Comparison of ENCODE assay signal across 9 mouse cellular contexts in the genomic region with DNA sequence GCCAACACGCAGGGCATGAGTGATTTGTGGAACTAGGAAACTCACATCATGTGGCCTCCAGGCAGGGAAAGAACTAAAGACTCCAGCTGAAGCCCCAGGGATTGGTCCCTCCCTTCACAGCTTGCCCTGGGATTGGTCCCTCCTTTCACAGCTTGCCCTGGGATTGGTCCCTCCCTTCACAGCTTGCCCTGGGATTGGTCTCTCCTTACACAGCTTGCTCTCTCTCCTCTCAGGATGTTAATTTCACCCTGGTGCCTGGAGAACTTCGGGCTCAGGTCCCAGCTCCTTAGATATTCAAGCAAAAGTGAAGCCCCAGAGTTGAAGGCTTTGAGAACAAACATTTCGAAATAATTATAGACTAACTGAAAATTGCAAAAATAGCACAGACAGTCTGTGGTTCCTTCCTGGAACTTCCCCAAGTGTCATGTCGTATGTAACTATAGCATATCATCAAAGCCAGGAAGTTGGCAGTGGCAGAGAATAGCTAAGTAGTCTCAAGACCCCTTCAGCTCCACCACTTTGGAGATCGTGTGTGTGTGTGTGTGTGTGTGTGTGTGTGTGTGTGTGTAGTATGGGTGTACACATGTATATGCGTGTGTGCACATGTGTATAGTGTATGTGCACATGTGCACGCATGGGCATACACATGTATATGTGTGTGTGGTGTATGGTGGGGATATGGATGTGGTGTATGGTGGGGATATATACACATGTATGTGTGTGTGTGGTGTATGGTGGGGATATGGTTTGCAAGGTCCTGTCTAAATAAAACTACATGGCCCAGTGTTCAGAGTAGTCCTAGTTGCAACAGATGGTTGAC. TPM values are rescaled to one million over a fixed set of nuclear protein-coding genes. Genes with fewer than 3 reads are reported as not detected.
A peak's percentile ranks its signal among the peaks of the same experiment; 100 is the strongest.
DNase-seq lines count a peak whose midpoint lies in the region; ATAC-seq and TF ChIP-seq lines count a peak whose summit lies in the region.
"Had no signal": no experiment of that assay in that cellular context is flagged by ENCODE, and none has a peak within 500 bp of the region (broad histone marks: within the 10 kb centered on the region; RNA-seq: fewer than 3 reads in every experiment).

No protein-coding gene starts in this region.

- TF ChIP-seq CTCF in forebrain, postnatal 0 days (IDR thresholded peaks at IDR 0.05; ENCODE audit: low read depth) = no peak
- TF ChIP-seq CTCF in layer of hippocampus, adult 2 months (conservative IDR thresholded peaks at IDR 0.05) = no peak

- no peaks in the 10 kb centered on the region for H3K36me3 ChIP-seq in forebrain, embryonic 14.5 days (ENCODE audit: control insufficient read depth, insufficient read depth, low read length)
- no peaks in the 10 kb centered on the region for H3K36me3 ChIP-seq in forebrain, embryonic 11.5 days (ENCODE audit: control insufficient read depth, insufficient read depth, low read length)
- H3K36me3 ChIP-seq in forebrain, postnatal 0 days (ENCODE audit: insufficient read depth) = no peaks in the 10 kb centered on the region
- no peaks in the 10 kb centered on the region for H3K36me3 ChIP-seq in lung, embryonic 16.5 days (ENCODE audit: control insufficient read depth, insufficient read depth, low read length)
- H3K36me3 ChIP-seq in stomach, embryonic 14.5 days (ENCODE audit: control insufficient read depth, insufficient read depth, low read length) = no peaks in the 10 kb centered on the region

- ATAC-seq in forebrain, embryonic 14.5 days = peak; percentile 68
- no peak for ATAC-seq in forebrain, embryonic 11.5 days (replicated peaks; ENCODE audit: low FRiP score)
- peak; percentile 99 for ATAC-seq in forebrain, postnatal 0 days
- peak; percentile 91 for ATAC-seq in lung, embryonic 16.5 days (ENCODE audit: low read depth)
- ATAC-seq in stomach, embryonic 14.5 days (ENCODE audit: insufficient number of reproducible peaks, insufficient read depth, low FRiP score, low read depth) = peak; percentile 53; the same call in 1 of the 2 replicates

- no peaks in the 10 kb centered on the region for H3K27me3 ChIP-seq in forebrain, embryonic 14.5 days (replicated peaks; ENCODE audit: control insufficient read depth, insufficient read depth, low read length)
- no peaks in the 10 kb centered on the region for H3K27me3 ChIP-seq in forebrain, embryonic 11.5 days (ENCODE audit: control insufficient read depth, insufficient read depth, low read length)
- H3K27me3 ChIP-seq in forebrain, postnatal 0 days (ENCODE audit: insufficient read depth, low read length) = no peaks in the 10 kb centered on the region
- H3K27me3 ChIP-seq in lung, embryonic 16.5 days (ENCODE audit: control insufficient read depth, insufficient read depth, low read depth, low read length) = no peaks in the 10 kb centered on the region
- no peaks in the 10 kb centered on the region for H3K27me3 ChIP-seq in stomach, embryonic 14.5 days (ENCODE audit: control insufficient read depth, insufficient read depth, low read length)

- H3K9ac ChIP-seq in forebrain, embryonic 14.5 days (ENCODE audit: low read length) = no peak overlapping the region
- H3K9ac ChIP-seq in forebrain, embryonic 11.5 days (ENCODE audit: low read length) = no peak overlapping the region
- H3K9ac ChIP-seq in forebrain, postnatal 0 days = no peak overlapping the region
- H3K9ac ChIP-seq in lung, embryonic 16.5 days (ENCODE audit: low read length) = no peak overlapping the region
- H3K9ac ChIP-seq in stomach, embryonic 14.5 days (replicated peaks; ENCODE audit: low read depth, low read length) = no peak overlapping the region

- H3K4me3 ChIP-seq in forebrain, embryonic 14.5 days (ENCODE audit: low read depth, low read length) = no peak overlapping the region
- H3K4me3 ChIP-seq in forebrain, embryonic 11.5 days (ENCODE audit: low read depth, low read length) = no peak overlapping the region
- H3K4me3 ChIP-seq in forebrain, postnatal 0 days (ENCODE audit: low read depth, low read length) = no peak overlapping the region
- H3K4me3 ChIP-seq in layer of hippocampus, adult 2 months = no peak overlapping the region
- no peak overlapping the region for H3K4me3 ChIP-seq in lung, embryonic 16.5 days (ENCODE audit: low read length)
- no peak overlapping the region for H3K4me3 ChIP-seq in stomach, embryonic 14.5 days (ENCODE audit: low read depth, low read length)

- H3K4me2 ChIP-seq in forebrain, embryonic 14.5 days (ENCODE audit: low read length) = no peak overlapping the region
- no peak overlapping the region for H3K4me2 ChIP-seq in forebrain, embryonic 11.5 days (ENCODE audit: low read depth, low read length, severe bottlenecking)
- H3K4me2 ChIP-seq in forebrain, postnatal 0 days (ENCODE audit: low read depth) = no peak overlapping the region
- no peak overlapping the region for H3K4me2 ChIP-seq in lung, embryonic 16.5 days (ENCODE audit: low read depth, low read length)
- no peak overlapping the region for H3K4me2 ChIP-seq in stomach, embryonic 14.5 days (replicated peaks; ENCODE audit: low read depth, low read length)

- H3K4me1 ChIP-seq in forebrain, embryonic 14.5 days (ENCODE audit: control insufficient read depth, insufficient read depth, low read length) = no peaks in the 10 kb centered on the region
- no peaks in the 10 kb centered on the region for H3K4me1 ChIP-seq in forebrain, embryonic 11.5 days (replicated peaks; ENCODE audit: control insufficient read depth, insufficient read depth, low read length)
- peaks cover 4% of the 10 kb centered on the region; the same call in 1 of the 2 replicates for H3K4me1 ChIP-seq in forebrain, postnatal 0 days (ENCODE audit: insufficient read depth)
- H3K4me1 ChIP-seq in lung, embryonic 16.5 days (replicated peaks; ENCODE audit: control insufficient read depth, insufficient read depth, low read length) = peaks cover 6% of the 10 kb centered on the region; the same call in 1 of the 2 replicates
- H3K4me1 ChIP-seq in stomach, embryonic 14.5 days (ENCODE audit: control insufficient read depth, insufficient read depth, low read length) = no peaks in the 10 kb centered on the region

- peak; percentile 44 for DNase-seq in forebrain, embryonic 14.5 days (ENCODE audit: low spot score)
- no peak for DNase-seq in forebrain, embryonic 11.5 days (ENCODE audit: low spot score)
- DNase-seq in ES-CJ7 (ENCODE audit: low read depth, low spot score) = peak; percentile 35
- peak; percentile 83 for DNase-seq in forebrain, postnatal 0 days
- peak; percentile 46 for DNase-seq in layer of hippocampus, adult 2 months (ENCODE audit: low spot score in 2 of 2)
- DNase-seq in ovary, adult 18-20 months (ENCODE audit: low spot score) = no peak

- no peaks in the 10 kb centered on the region for H3K9me3 ChIP-seq in forebrain, embryonic 14.5 days (replicated peaks; ENCODE audit: control insufficient read depth, low read length)
- H3K9me3 ChIP-seq in forebrain, embryonic 11.5 days (ENCODE audit: control insufficient read depth, low read length) = no peaks in the 10 kb centered on the region
- H3K9me3 ChIP-seq in forebrain, postnatal 0 days (ENCODE audit: low read length) = no peaks in the 10 kb centered on the region
- no peaks in the 10 kb centered on the region for H3K9me3 ChIP-seq in lung, embryonic 16.5 days (ENCODE audit: control insufficient read depth, low read length)
- H3K9me3 ChIP-seq in stomach, embryonic 14.5 days (ENCODE audit: control insufficient read depth, low read depth, low read length) = no peaks in the 10 kb centered on the region

- 67% methylated on average over 7 of the region's 7 CpGs for WGBS in forebrain, embryonic 14.5 days
- WGBS in forebrain, embryonic 11.5 days = 71% methylated on average over 7 of the region's 7 CpGs
- WGBS in forebrain, postnatal 0 days = 51% methylated on average over 7 of the region's 7 CpGs
- WGBS in lung, embryonic 16.5 days = 42% methylated on average over 7 of the region's 7 CpGs
- 63% methylated on average over 7 of the region's 7 CpGs for WGBS in stomach, embryonic 14.5 days

- H3K27ac ChIP-seq in forebrain, embryonic 14.5 days (ENCODE audit: low read depth, low read length) = no peak overlapping the region
- H3K27ac ChIP-seq in forebrain, embryonic 11.5 days (ENCODE audit: low read depth, low read length) = no peak overlapping the region
- H3K27ac ChIP-seq in forebrain, postnatal 0 days (ENCODE audit: low read depth, low read length) = peak overlapping the region; percentile 69; the same call in 1 of the 2 replicates
- H3K27ac ChIP-seq in layer of hippocampus, adult 2 months = no peak overlapping the region
- peak overlapping the region; percentile 32 for H3K27ac ChIP-seq in lung, embryonic 16.5 days (ENCODE audit: low read length)
- H3K27ac ChIP-seq in stomach, embryonic 14.5 days (ENCODE audit: low read length) = no peak overlapping the region

RNA-seq across cellular contexts. Expression of gene Drc7, which starts 17.6 kb away (rescaled TPM):
- 0.71 and 1.2 TPM in 2 replicates for polyA plus RNA-seq in forebrain, embryonic 14.5 days (2014; fragmentation: Nextera tagmentation; extraction: Ambion mirVana)
- 0.12 TPM in 1 of 2 replicates, not detected in the other for polyA plus RNA-seq in forebrain, embryonic 11.5 days (2014; fragmentation: Nextera tagmentation; extraction: Ambion mirVana)
- total RNA-seq in forebrain, postnatal 0 days (2014; rRNA removed) = 1.9 and 4.4 TPM in 2 replicates
- 2.1 and 3.7 TPM in 2 replicates for polyA plus RNA-seq in forebrain, postnatal 0 days (2015; fragmentation: Nextera tagmentation; extraction: Ambion mirVana)
- 1 to 10 TPM; 1.0 to 2.2 TPM for total RNA-seq in layer of hippocampus, adult 2 months (2021)
- polyA plus RNA-seq in lung, embryonic 16.5 days (2015; fragmentation: Nextera tagmentation; extraction: Ambion mirVana) = 1.5 and 2.7 TPM in 2 replicates
- not detected in 2 replicates for polyA plus RNA-seq in stomach, embryonic 14.5 days (2014; fragmentation: Nextera tagmentation; extraction: Ambion mirVana)
- total RNA-seq: gastrocnemius, adult 8-10 months had no signal

RNA-seq across cellular contexts. Expression of gene Adgrg3, which starts 19.8 kb away (rescaled TPM):
- 1.2 TPM in 2 replicates for polyA plus RNA-seq in forebrain, embryonic 14.5 days (2014; fragmentation: Nextera tagmentation; extraction: Ambion mirVana)
- 2.9 and 3.2 TPM in 2 replicates for polyA plus RNA-seq in forebrain, embryonic 11.5 days (2014; fragmentation: Nextera tagmentation; extraction: Ambion mirVana)
- total RNA-seq in forebrain, postnatal 0 days (2014; rRNA removed) = 0.67 and 1.2 TPM in 2 replicates
- 0.47 and 0.69 TPM in 2 replicates for polyA plus RNA-seq in forebrain, postnatal 0 days (2015; fragmentation: Nextera tagmentation; extraction: Ambion mirVana)
- total RNA-seq in layer of hippocampus, adult 2 months (2021) = under 1 TPM; 0.18 to 0.34 TPM
- polyA plus RNA-seq in lung, embryonic 16.5 days (2015; fragmentation: Nextera tagmentation; extraction: Ambion mirVana) = 4.7 TPM in 2 replicates
- 3.8 and 4.5 TPM in 2 replicates for polyA plus RNA-seq in stomach, embryonic 14.5 days (2014; fragmentation: Nextera tagmentation; extraction: Ambion mirVana)

RNA-seq across cellular contexts. Expression of gene Katnb1, which starts 43.7 kb away (rescaled TPM):
- 26.2 and 37.0 TPM in 2 replicates for polyA plus RNA-seq in forebrain, embryonic 14.5 days (2014; fragmentation: Nextera tagmentation; extraction: Ambion mirVana)
- 37.3 and 37.5 TPM in 2 replicates for polyA plus RNA-seq in forebrain, embryonic 11.5 days (2014; fragmentation: Nextera tagmentation; extraction: Ambion mirVana)
- total RNA-seq in forebrain, postnatal 0 days (2014; rRNA removed) = 43.9 and 50.6 TPM in 2 replicates
- 44.7 and 49.5 TPM in 2 replicates for polyA plus RNA-seq in forebrain, postnatal 0 days (2015; fragmentation: Nextera tagmentation; extraction: Ambion mirVana)
- total RNA-seq in layer of hippocampus, adult 2 months (2021) = 10 to 100 TPM; 33.9 to 45.9 TPM
- 22.5 and 23.6 TPM in 2 replicates for polyA plus RNA-seq in lung, embryonic 16.5 days (2015; fragmentation: Nextera tagmentation; extraction: Ambion mirVana)
- 17.9 and 21.1 TPM in 2 replicates for polyA plus RNA-seq in stomach, embryonic 14.5 days (2014; fragmentation: Nextera tagmentation; extraction: Ambion mirVana)

Comparison
In these comparisons a context has a peak if more than half of its experiments do, and no peak if none do; other contexts are left out.
1. DNase-seq: peak in forebrain, embryonic 14.5 days (single experiment), ES-CJ7 (single experiment), forebrain, postnatal 0 days (single experiment) and layer of hippocampus, adult 2 months (2 of 2); none in forebrain, embryonic 11.5 days (single experiment) and ovary, adult 18-20 months (single experiment).
2. H3K27ac ChIP-seq: peak in forebrain, postnatal 0 days (single experiment) and lung, embryonic 16.5 days (single experiment); none in forebrain, embryonic 14.5 days (single experiment), forebrain, embryonic 11.5 days (single experiment), layer of hippocampus, adult 2 months (single experiment) and stomach, embryonic 14.5 days (single experiment).